Mouse (Mus musculus) neural tube, embryonic 11.5 days (tissue): ENCODE results near the gene Ide. TPM values are rescaled to one million over a fixed set of nuclear protein-coding genes. Genes with fewer than 3 reads are reported as not detected.

ENCODE experiments used
- ATAC-seq: fragments of 200-750 bp; cut with Nextera tagmentation; 2 replicates; pipeline ENCODE4 v1.8.0; 2017; ENCODE audit warnings: moderate number of reproducible peaks, mild to moderate bottlenecking, moderate TSS enrichment, moderate library complexity; ENCODE audit not compliant: insufficient read depth, low FRiP score, low TSS enrichment
- DNase-seq: peaks from one replicate; pipeline ENCODE4 v3.0.0-alpha.2; 2015; ENCODE audit warnings: low spot score
- H3K27ac ChIP-seq: fragments of 300-500 bp; sonication (generic); 2 replicates; pipeline ENCODE4 v1.5.1; 2014; ENCODE audit warnings: low read depth, mild to moderate bottlenecking, low read length
- H3K27me3 ChIP-seq: fragments of 300-500 bp; sonication (generic); 2 replicates; pipeline ENCODE4 v1.6.1; 2014; ENCODE audit warnings: mild to moderate bottlenecking, low read length, mixed read lengths; ENCODE audit not compliant: control insufficient read depth, insufficient read depth
- H3K36me3 ChIP-seq: fragments of 300-500 bp; sonication (generic); 2 replicates; pipeline ENCODE4 v1.6.1; 2014; ENCODE audit warnings: mild to moderate bottlenecking, low read length, moderate library complexity, mixed read lengths; ENCODE audit not compliant: control insufficient read depth, insufficient read depth
- H3K4me1 ChIP-seq: fragments of 300-500 bp; sonication (generic); 2 replicates; pipeline ENCODE4 v1.6.1; 2014; ENCODE audit warnings: low read length, mixed read lengths; ENCODE audit not compliant: control insufficient read depth, insufficient read depth
- H3K4me2 ChIP-seq: fragments of 300-500 bp; sonication (generic); 2 replicates; pipeline ENCODE4 v1.6.1; 2014; ENCODE audit warnings: low read depth, mild to moderate bottlenecking, moderate library complexity
- H3K4me3 ChIP-seq: fragments of 300-500 bp; sonication (generic); 2 replicates; pipeline ENCODE4 v1.5.1; 2014; ENCODE audit warnings: low read depth, low read length
- H3K9ac ChIP-seq: fragments of 300-500 bp; sonication (generic); 2 replicates; pipeline ENCODE4 v1.6.1; 2014; ENCODE audit warnings: mild to moderate bottlenecking, low read length
- H3K9me3 ChIP-seq: fragments of 300-500 bp; sonication (generic); 2 replicates; pipeline ENCODE4 v1.6.1; 2016; ENCODE audit warnings: low read length; ENCODE audit not compliant: control insufficient read depth
- WGBS: fragments of 180-500 bp; shearing (Covaris S2); extraction: QIAGEN DNeasy Blood & Tissue Kit; methylation state at CpG from one replicate; pipeline ENCODE4 v1.1.7; 2014; 5-methylcytosine and 5-hydroxymethylcytosine counted together
- polyA plus RNA-seq: library from polyadenylated mRNA; unstranded; fragments of >200 nt; fragmentation: Nextera tagmentation; extraction: Ambion mirVana; gene quantifications from 2 replicates; pipeline ENCODE4 v1.2.1, GENCODE M21; 2014

The Ide gene
- polyA plus RNA-seq, 1 experiment from 2014 or later: 67.0 TPM

DNA sequence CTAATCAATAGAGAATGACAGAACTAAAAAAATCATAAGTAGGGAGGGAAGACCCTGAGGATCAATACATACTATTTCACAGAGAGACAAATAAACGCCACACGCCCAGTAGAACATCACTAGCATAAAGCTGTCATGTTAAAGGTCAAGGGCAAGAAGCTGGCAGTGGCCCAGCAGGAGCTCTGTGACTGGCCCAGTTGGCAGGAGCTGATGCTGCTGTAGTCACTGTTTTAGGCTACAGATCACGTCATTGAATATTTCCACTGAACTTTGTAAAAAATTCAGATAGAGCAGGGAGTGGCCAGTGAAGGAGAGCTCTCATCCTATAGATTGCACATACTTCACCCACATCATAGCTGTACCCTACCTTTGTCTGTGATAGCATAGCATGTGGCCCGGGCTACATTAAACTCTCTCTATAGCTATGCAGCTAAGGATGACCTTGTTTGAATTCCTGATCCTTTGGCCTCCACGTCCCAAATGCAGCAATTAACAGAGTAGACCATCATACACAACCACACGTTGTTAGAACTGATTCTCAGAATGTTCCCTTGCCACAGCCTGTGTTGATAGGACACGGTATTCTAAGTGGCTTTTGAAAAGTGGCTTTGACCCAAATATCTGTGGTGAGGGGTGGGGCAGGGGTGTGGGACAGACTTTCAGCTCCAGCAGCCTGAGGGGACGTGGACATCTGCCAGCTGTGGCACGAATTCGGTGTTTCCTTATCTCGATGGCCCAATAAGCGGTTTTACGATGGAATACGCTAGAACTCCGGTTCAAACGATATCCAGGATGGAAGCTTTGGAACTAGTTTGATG lies 16.6 kb downstream of the Ide start:
- Histone ChIP-seq H3K9ac (no peak overlapping the region), H3K27me3 (no peaks in the 10 kb centered on the region), H3K4me2 (no peak overlapping the region), H3K27ac (no peak overlapping the region), H3K36me3 (no peaks in the 10 kb centered on the region), H3K4me3 (no peak overlapping the region), H3K9me3 (no peaks in the 10 kb centered on the region), H3K4me1 (no peaks in the 10 kb centered on the region)
- DNase-seq (no peak), ATAC-seq (no peak)
- WGBS: 93% methylated on average over 16 of the region's 16 CpGs

DNA sequence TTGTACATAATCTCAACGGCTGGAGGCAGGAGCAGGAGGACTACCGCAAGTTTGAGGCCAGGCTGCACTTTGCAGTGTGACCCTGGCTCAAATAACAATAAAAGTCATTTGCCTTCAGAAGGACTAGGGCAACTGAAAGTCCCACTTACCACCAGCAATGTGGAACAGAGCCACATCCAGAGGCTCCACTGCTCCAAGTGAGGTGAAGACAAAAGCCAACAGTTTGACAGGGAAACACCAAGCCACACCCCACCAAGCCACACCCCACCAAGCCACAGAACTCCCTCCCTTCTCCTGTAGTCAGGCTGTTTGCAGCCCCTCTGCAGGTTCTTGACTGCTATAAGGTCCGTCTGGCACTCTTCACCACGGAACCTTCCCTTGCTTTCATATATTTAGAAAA lies 20.3 kb downstream of the Ide start:
- Histone ChIP-seq H3K27ac (no peak overlapping the region), H3K4me1 (no peaks in the 10 kb centered on the region), H3K9me3 (no peaks in the 10 kb centered on the region), H3K9ac (no peak overlapping the region), H3K36me3 (no peaks in the 10 kb centered on the region), H3K4me2 (no peak overlapping the region), H3K4me3 (no peak overlapping the region), H3K27me3 (no peaks in the 10 kb centered on the region)
- ATAC-seq: no peak
- no peak for DNase-seq
- 86% methylated on average over 4 of the region's 4 CpGs for WGBS

DNA sequence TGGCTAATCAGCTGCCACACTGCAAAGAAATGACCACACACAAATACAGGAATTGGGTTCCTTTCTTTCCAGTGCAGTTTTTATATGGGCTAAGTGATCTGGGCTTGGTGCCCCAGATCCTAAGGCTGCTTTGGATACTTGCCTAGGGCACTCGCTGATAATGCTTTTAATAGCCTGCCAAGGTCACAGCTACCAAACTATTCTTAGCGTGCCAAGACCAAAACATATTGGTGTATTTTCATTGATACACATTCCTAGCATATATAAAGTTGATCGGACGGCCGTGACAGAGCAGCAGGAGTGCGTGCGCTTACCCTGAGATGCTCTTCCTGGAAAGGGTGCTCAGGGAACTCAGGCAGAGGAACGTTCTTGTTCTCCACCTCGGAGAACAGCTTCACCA lies 22.6 kb downstream of the Ide start:
- 93% methylated on average over 9 of the region's 9 CpGs for WGBS
- Histone ChIP-seq H3K9me3 (no peaks in the 10 kb centered on the region), H3K27ac (no peak overlapping the region)

DNA sequence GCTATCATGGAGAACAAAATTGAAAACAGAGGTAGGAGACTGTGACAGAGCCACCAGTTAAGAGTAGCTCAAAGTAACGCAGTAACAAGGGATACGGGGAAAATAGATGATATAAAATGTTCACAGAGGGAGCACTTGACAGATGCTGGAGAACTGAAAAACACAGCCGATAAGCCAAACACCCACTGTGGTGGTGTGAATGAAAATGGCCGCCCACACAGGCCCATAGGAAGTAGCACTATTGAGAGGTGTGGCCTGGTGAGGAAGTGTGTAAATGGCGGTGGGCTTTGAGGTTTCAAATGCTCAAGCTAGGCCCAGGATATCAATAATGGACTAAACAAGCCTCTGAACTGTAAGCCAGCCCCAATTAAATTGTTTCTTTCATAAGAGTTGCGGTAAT lies 26.2 kb downstream of the Ide start:
- Histone ChIP-seq H3K4me3 (no peak overlapping the region), H3K27ac (no peak overlapping the region), H3K4me2 (no peak overlapping the region), H3K4me1 (no peaks in the 10 kb centered on the region), H3K9ac (no peak overlapping the region), H3K27me3 (no peaks in the 10 kb centered on the region), H3K36me3 (no peaks in the 10 kb centered on the region), H3K9me3 (no peaks in the 10 kb centered on the region)
- 93% methylated on average over 6 of the region's 6 CpGs for WGBS
- no peak for DNase-seq
- no peak for ATAC-seq

More for the DNA sequence above, 22.6 kb downstream of the Ide start:
- Histone ChIP-seq H3K4me2 (no peak overlapping the region), H3K4me3 (no peak overlapping the region), H3K9ac (no peak overlapping the region), H3K4me1 (no peaks in the 10 kb centered on the region), H3K36me3 (no peaks in the 10 kb centered on the region), H3K27me3 (no peaks in the 10 kb centered on the region)
- ATAC-seq (no peak), DNase-seq (no peak)

DNA sequence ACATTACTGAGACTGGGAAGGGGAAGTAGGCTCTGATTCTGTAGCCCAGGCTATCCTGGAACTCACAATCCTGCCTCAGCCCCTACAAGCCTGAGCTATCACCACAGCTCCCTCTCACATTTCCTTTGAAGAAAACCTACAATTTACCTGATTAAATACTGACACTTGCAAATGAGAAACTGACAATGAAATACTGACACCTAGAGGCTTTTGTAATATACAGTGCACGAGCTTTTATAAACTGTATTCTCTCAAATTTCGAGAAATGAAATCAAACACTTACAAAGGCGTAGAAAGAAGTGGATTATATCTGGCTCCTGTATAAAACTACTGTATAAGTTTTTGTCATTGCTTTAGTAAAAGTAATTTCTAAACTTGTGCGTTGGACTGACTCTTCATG lies 27.5 kb downstream of the Ide start:
- no peak overlapping the region for H3K9ac ChIP-seq
- H3K4me2 ChIP-seq: no peak overlapping the region
- DNase-seq (no peak), ATAC-seq (no peak)
- 90% methylated on average over 4 of the region's 4 CpGs for WGBS
- no peaks in the 10 kb centered on the region for H3K27me3 ChIP-seq
- H3K9me3 ChIP-seq: no peaks in the 10 kb centered on the region
- H3K36me3 ChIP-seq: no peaks in the 10 kb centered on the region
- no peak overlapping the region for H3K4me3 ChIP-seq
- H3K27ac ChIP-seq: no peak overlapping the region
- H3K4me1 ChIP-seq: no peaks in the 10 kb centered on the region

DNA sequence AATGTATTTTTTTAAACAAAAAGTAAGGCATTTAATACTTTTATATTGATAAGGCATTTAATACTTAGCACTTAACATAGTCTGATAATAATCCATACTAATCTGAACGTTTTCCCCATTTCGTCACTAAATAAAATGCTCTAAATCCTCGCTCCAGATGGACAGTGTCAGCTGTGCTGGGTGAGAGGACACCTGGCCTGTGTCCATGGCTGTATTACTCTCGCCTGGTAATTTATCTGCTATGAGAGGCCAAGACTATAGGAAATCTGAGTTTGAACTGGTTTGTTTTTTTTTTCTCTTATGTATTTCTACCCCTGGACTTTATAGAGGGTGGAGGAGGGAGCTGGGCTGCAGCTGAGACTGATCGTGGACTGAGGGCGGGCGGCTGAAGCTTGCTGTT lies 28.7 kb downstream of the Ide start:
- H3K4me3 ChIP-seq: no peak overlapping the region
- no peak overlapping the region for H3K9ac ChIP-seq
- H3K27ac ChIP-seq: no peak overlapping the region
- 87% methylated on average over 7 of the region's 7 CpGs for WGBS
- H3K9me3 ChIP-seq: no peaks in the 10 kb centered on the region
- H3K4me1 ChIP-seq: no peaks in the 10 kb centered on the region
- DNase-seq (no peak), ATAC-seq (no peak)
- H3K4me2 ChIP-seq: no peak overlapping the region
- H3K27me3 ChIP-seq: no peaks in the 10 kb centered on the region
- no peaks in the 10 kb centered on the region for H3K36me3 ChIP-seq

DNA sequence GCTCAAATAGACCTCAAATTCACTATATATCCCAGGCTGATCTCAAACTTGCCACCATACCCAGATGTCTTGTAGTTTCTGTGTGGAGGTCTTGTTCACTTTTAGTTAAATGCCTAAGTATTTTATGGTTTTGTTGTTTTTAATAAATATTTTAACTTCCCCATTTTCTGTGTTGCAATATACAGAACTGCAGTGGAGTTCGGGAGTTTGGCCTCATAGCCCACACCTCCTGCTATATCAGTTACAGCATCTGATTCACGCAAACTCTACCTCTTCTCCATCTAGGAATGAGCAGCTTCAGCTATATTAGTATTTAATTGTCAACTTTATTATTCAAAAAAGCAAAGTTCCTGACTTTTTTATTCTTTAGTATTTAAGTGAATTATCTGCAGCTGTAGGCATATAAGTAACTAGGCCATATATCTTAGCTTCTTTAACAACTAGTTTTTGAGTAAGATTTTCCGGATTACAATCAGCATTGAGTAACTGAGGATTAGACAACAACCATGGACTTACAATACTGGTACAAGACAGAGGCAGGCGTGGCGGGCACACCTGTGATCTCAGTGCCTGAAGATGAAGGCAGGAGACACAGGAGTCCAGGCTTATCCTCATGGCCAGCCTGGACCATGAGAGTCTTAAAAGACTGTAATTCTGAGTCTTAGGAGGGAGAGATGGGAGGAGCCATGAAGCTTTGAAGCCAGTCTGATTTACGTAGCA lies 29.7 kb downstream of the Ide start:
- Histone ChIP-seq H3K36me3 (no peaks in the 10 kb centered on the region), H3K4me1 (no peaks in the 10 kb centered on the region), H3K9ac (no peak overlapping the region), H3K4me2 (no peak overlapping the region), H3K9me3 (no peaks in the 10 kb centered on the region), H3K27ac (no peak overlapping the region), H3K4me3 (no peak overlapping the region), H3K27me3 (no peaks in the 10 kb centered on the region)
- ATAC-seq: no peak
- no peak for DNase-seq
- 88% methylated on average over 6 of the region's 6 CpGs for WGBS

DNA sequence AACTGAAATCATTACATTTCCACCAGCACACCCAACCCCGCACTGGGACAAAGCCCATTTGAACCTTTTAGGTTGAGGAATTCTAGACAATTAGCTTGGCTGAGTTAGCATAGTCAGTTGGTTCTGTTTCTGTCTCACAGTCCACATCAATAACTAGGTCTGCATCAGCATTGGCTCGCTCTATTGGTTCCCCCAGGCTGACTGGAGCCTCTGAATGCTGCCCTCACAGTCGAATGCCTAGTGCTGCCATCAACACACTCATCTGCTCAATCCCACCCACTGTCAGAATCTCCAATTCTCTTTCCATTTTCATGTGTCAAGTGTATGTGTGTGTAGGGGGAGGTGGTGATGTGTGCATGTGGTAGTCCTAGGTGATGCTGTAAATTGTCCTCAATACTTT lies 31.5 kb downstream of the Ide start:
- Histone ChIP-seq H3K27ac (no peak overlapping the region), H3K4me1 (no peaks in the 10 kb centered on the region), H3K9ac (no peak overlapping the region), H3K4me3 (no peak overlapping the region), H3K27me3 (no peaks in the 10 kb centered on the region), H3K36me3 (no peaks in the 10 kb centered on the region), H3K9me3 (no peaks in the 10 kb centered on the region), H3K4me2 (no peak overlapping the region)
- DNase-seq (no peak), ATAC-seq (no peak)
- WGBS: 91% methylated on average over 3 of the region's 3 CpGs

DNA sequence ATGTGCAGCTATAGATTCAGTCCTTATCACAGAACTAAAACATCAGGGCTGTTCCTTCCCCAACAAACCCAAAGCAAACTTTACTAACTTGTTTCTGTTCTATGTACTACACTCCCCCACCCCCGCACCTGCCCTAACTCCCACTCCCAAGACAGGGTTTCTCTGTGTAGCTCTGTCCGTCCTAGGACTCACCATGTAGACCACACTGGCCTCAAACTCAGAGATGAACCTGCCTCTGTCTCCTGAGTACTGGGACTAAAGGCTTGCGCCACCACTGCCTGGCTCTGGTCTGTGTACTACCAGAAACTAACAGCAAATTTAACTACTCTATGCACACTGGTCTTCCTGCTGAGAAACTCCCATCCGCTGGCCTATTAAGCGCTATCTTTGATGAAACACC lies 32.8 kb downstream of the Ide start:
- H3K4me1 ChIP-seq: no peaks in the 10 kb centered on the region
- H3K9me3 ChIP-seq: no peaks in the 10 kb centered on the region
- no peak overlapping the region for H3K27ac ChIP-seq
- H3K27me3 ChIP-seq: no peaks in the 10 kb centered on the region
- no peak for DNase-seq
- H3K9ac ChIP-seq: no peak overlapping the region
- ATAC-seq: no peak
- H3K4me3 ChIP-seq: no peak overlapping the region
- 94% methylated on average over 5 of the region's 5 CpGs for WGBS
- H3K36me3 ChIP-seq: no peaks in the 10 kb centered on the region
- H3K4me2 ChIP-seq: no peak overlapping the region
